Mouse (Mus musculus) adrenal gland, adult (tissue): ENCODE results near the gene Foxn2.
"Not testable (repeated sequence)": the region's sequence is repeated elsewhere in the genome, so short reads cannot be mapped to it uniquely, and the experiment has no call there.

ENCODE experiments used
- DNase-seq, 2 experiments: peaks; one replicate each; pipeline ENCODE4 v3.0.0; 2022 to 2023; ENCODE audit warnings: low spot score in 1 of 2; ENCODE audit not compliant: inconsistent age in 2 of 2

Foxn2 gene

GRCm38 (mm10) chr17:88440285-88441000, at the start of gene Foxn2:
Gene Foxn2, plus strand, starts transcription at chr17:88440711.
- DNase-seq, result peak; percentile 96 to 99

GRCm38 (mm10) chr17:88397501-88397900, 43.0 kb upstream of the Foxn2 start:
- no peak for DNase-seq

- DNase-seq, result no peak
Measured at GRCm38 (mm10) chr17:88398090-88398489, 42.4 kb upstream of the Foxn2 start.

- no peak for DNase-seq
Measured at GRCm38 (mm10) chr17:88398854-88399253, 41.7 kb upstream of the Foxn2 start.

GRCm38 (mm10) chr17:88400122-88400521, 40.4 kb upstream of the Foxn2 start:
- no peak for DNase-seq

- DNase-seq, result no peak
Measured at GRCm38 (mm10) chr17:88400702-88401475, 39.6 kb upstream of the Foxn2 start.

GRCm38 (mm10) chr17:88403269-88403668, 37.2 kb upstream of the Foxn2 start:
- peak in 1 of 2 experiments; percentile 30 for DNase-seq

- DNase-seq, result no peak
Measured at GRCm38 (mm10) chr17:88404471-88404870, 36.0 kb upstream of the Foxn2 start.

GRCm38 (mm10) chr17:88405076-88405475, 35.4 kb upstream of the Foxn2 start:
- DNase-seq, result no peak

GRCm38 (mm10) chr17:88409706-88410105, 30.8 kb upstream of the Foxn2 start:
- DNase-seq, result no peak

GRCm38 (mm10) chr17:88413155-88413836, 27.2 kb upstream of the Foxn2 start:
- no peak for DNase-seq

GRCm38 (mm10) chr17:88420426-88420825, 20.1 kb upstream of the Foxn2 start:
- DNase-seq, result no peak

- no peak for DNase-seq
Measured at GRCm38 (mm10) chr17:88421246-88421645, 19.3 kb upstream of the Foxn2 start.

- DNase-seq, result no peak
Measured at GRCm38 (mm10) chr17:88430719-88431118, 9.8 kb upstream of the Foxn2 start.

- DNase-seq, result no peak
Measured at GRCm38 (mm10) chr17:88431486-88431885, 9.0 kb upstream of the Foxn2 start.

- DNase-seq, result no peak
Measured at GRCm38 (mm10) chr17:88431987-88432386, 8.5 kb upstream of the Foxn2 start.

GRCm38 (mm10) chr17:88435322-88435721, 5.2 kb upstream of the Foxn2 start:
- no peak for DNase-seq

GRCm38 (mm10) chr17:88436284-88436683, 4.2 kb upstream of the Foxn2 start:
- no peak for DNase-seq

GRCm38 (mm10) chr17:88436749-88437148, 3.8 kb upstream of the Foxn2 start:
- DNase-seq, result not testable (repeated sequence)

GRCm38 (mm10) chr17:88437391-88437790, 3.1 kb upstream of the Foxn2 start:
- DNase-seq, result no peak

GRCm38 (mm10) chr17:88439536-88440050, 918 bp upstream of the Foxn2 start:
- DNase-seq, result peak; percentile 50 to 77
